In the genomic region with DNA sequence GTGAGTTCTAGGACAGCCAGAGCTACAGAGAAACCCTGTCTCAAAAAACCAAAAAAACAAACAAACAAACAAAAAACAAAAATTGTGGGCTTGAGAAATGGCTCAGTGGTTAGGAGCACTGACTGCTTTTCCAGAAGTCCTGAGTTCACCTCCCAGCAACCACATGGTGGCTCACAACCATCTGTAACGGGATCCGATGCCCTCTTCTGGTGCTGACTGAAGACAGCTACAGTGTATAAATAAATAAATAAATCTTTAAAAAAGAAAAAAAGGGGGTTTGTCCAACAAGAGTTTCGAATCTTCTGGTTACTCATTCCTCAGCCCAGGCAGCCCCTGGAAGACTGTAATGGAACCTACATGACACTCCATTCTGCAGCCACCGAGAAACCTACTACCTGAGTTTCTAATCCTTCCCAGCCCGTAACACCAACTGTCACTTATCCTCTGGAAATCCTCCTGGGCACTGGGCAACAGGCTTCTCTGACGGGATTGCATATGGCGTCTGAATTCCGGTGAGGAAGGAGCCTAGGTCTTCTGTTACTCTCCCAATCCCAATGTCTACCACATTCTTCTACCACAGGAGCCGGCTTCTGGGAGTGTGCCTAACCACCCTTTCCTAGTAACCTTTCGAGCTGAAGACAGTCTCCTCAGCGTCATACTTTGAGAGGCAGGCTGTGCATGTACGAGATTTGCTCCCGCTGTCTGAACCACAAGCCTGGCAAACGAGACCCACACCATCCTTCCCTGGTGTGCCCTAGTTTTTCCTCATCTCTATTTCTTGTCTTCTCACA, we compare ENCODE assay signal across 7 mouse cellular contexts. TPM values are rescaled to one million over a fixed set of nuclear protein-coding genes. Genes with fewer than 3 reads are reported as not detected.
DNase-seq lines count a peak whose midpoint lies in the region; ATAC-seq lines count a peak whose summit lies in the region.

No protein-coding gene starts in this region.

- H3K4me3 ChIP-seq in limb, embryonic 12.5 days (replicated peaks), result peak overlapping the region; percentile 78
- H3K4me3 ChIP-seq in stomach, embryonic 15.5 days (replicated peaks), result peak overlapping the region; percentile 91

- peak overlapping the region; percentile 90 for H3K4me2 ChIP-seq in limb, embryonic 12.5 days
- H3K4me2 ChIP-seq in stomach, embryonic 15.5 days, result peak overlapping the region; percentile 81

- peak overlapping the region; percentile 94; the same call in 1 of the 2 replicates for H3K9ac ChIP-seq in limb, embryonic 12.5 days (replicated peaks)
- H3K9ac ChIP-seq in stomach, embryonic 15.5 days, result no peak overlapping the region

- H3K9me3 ChIP-seq in limb, embryonic 12.5 days, result no peaks in the 10 kb centered on the region
- no peaks in the 10 kb centered on the region for H3K9me3 ChIP-seq in stomach, embryonic 15.5 days

- peak overlapping the region; percentile 23; the same call in 1 of the 2 replicates for H3K27ac ChIP-seq in limb, embryonic 12.5 days
- peak overlapping the region; percentile 98; the same call in 1 of the 2 replicates for H3K27ac ChIP-seq in stomach, embryonic 15.5 days

- H3K36me3 ChIP-seq in limb, embryonic 12.5 days, result peaks cover 45% of the 10 kb centered on the region
- peaks cover 30% of the 10 kb centered on the region for H3K36me3 ChIP-seq in stomach, embryonic 15.5 days

- 71% methylated on average over 14 of the region's 14 CpGs for WGBS in limb, embryonic 12.5 days
- WGBS in stomach, embryonic 15.5 days, result 61% methylated on average over 14 of the region's 14 CpGs

- peaks cover 11% of the 10 kb centered on the region for H3K4me1 ChIP-seq in limb, embryonic 12.5 days (replicated peaks)
- peaks cover 11% of the 10 kb centered on the region for H3K4me1 ChIP-seq in stomach, embryonic 15.5 days

- no peaks in the 10 kb centered on the region for H3K27me3 ChIP-seq in limb, embryonic 12.5 days
- H3K27me3 ChIP-seq in stomach, embryonic 15.5 days (replicated peaks), result no peaks in the 10 kb centered on the region

- peak; percentile 2; the same call in 1 of the 2 replicates for ATAC-seq in erythroblast, adult 5-6 weeks (replicated peaks; ENCODE audit: low FRiP score, poor library complexity, severe bottlenecking)
- ATAC-seq in limb, embryonic 12.5 days (ENCODE audit: insufficient number of reproducible peaks, insufficient read depth, low FRiP score, low TSS enrichment, low read depth), result no peak
- ATAC-seq in stomach, embryonic 15.5 days (ENCODE audit: insufficient read depth, low FRiP score, low read depth), result no peak

- DNase-seq in retina, adult 2 months (ENCODE audit: low read depth, low spot score), result peak; percentile 37
- DNase-seq in retina, embryonic 14.5 days (ENCODE audit: low spot score), result no peak
- DNase-seq in cerebellum, postnatal 4 days (ENCODE audit: low spot score in 2 of 2), result no peak
- no peak for DNase-seq in ovary, adult 18-20 months (ENCODE audit: low spot score)

RNA-seq across cellular contexts. Expression of a gene that starts 1.5 kb away (rescaled TPM):
- total RNA-seq in erythroblast, adult 5-6 weeks (2015; ENCODE audit: low replicate concordance), result 4.8 and 17.5 TPM in 2 replicates
- 8.6 and 10.7 TPM in 2 replicates for total RNA-seq in erythroblast, adult 5-6 weeks (2017; ENCODE audit: low replicate concordance)
- 37.4 and 37.5 TPM in 2 replicates for polyA plus RNA-seq in limb, embryonic 12.5 days (2016; fragmentation: Nextera tagmentation; extraction: Ambion mirVana)
- 27.8 and 30.6 TPM in 2 replicates for polyA plus RNA-seq in stomach, embryonic 15.5 days (2015; fragmentation: Nextera tagmentation; extraction: Ambion mirVana)

RNA-seq across cellular contexts. Expression of a gene that starts 20.9 kb away (rescaled TPM):
- not detected in 2 replicates for total RNA-seq in erythroblast, adult 5-6 weeks (2015; ENCODE audit: low replicate concordance)
- 0.84 TPM in 1 of 2 replicates, not detected in the other for total RNA-seq in erythroblast, adult 5-6 weeks (2017; ENCODE audit: low replicate concordance)
- 4.5 and 4.7 TPM in 2 replicates for polyA plus RNA-seq in limb, embryonic 12.5 days (2016; fragmentation: Nextera tagmentation; extraction: Ambion mirVana)
- 3.8 and 5.1 TPM in 2 replicates for polyA plus RNA-seq in stomach, embryonic 15.5 days (2015; fragmentation: Nextera tagmentation; extraction: Ambion mirVana)

RNA-seq across cellular contexts. Expression of a gene that starts 30.9 kb away (rescaled TPM):
- 0.38 and 1.0 TPM in 2 replicates for total RNA-seq in erythroblast, adult 5-6 weeks (2015; ENCODE audit: low replicate concordance)
- 2.0 TPM in 1 of 2 replicates, not detected in the other for total RNA-seq in erythroblast, adult 5-6 weeks (2017; ENCODE audit: low replicate concordance)
- polyA plus RNA-seq in limb, embryonic 12.5 days (2016; fragmentation: Nextera tagmentation; extraction: Ambion mirVana), result 36.8 and 39.8 TPM in 2 replicates
- 31.7 and 35.1 TPM in 2 replicates for polyA plus RNA-seq in stomach, embryonic 15.5 days (2015; fragmentation: Nextera tagmentation; extraction: Ambion mirVana)

RNA-seq across cellular contexts. Expression of a gene that starts 31.3 kb away (rescaled TPM):
- total RNA-seq in erythroblast, adult 5-6 weeks (2015; ENCODE audit: low replicate concordance), result 57.3 and 117 TPM in 2 replicates
- total RNA-seq in erythroblast, adult 5-6 weeks (2017; ENCODE audit: low replicate concordance), result 31.9 and 41.4 TPM in 2 replicates
- polyA plus RNA-seq in limb, embryonic 12.5 days (2016; fragmentation: Nextera tagmentation; extraction: Ambion mirVana), result 224 and 232 TPM in 2 replicates
- 175 and 192 TPM in 2 replicates for polyA plus RNA-seq in stomach, embryonic 15.5 days (2015; fragmentation: Nextera tagmentation; extraction: Ambion mirVana)
